Mouse (Mus musculus) left cerebral cortex, postnatal 25 days (tissue): ENCODE measurements at regions not wholly inside any gene's neighbourhood (a gene's known extent, or its start where the extent isn't known, plus 50 kb on each side); places are given as distances from the start of the nearest gene placed in this dataset.

ENCODE experiments used
- DNase-seq, 2 experiments: peaks; one replicate each; pipeline ENCODE4 v3.0.0; 2022; ENCODE audit warnings: low spot score in 2 of 2, mixed read lengths in 1 of 2
- intact Hi-C: fragments of 180-260 bp; cut with DNase I; formaldehyde crosslinking; loops from one replicate; pipeline ENCODE4 v1.15.1; 2025

GRCm38 (mm10) chr8:113916649-113917048 is 68.1 kb upstream of the Adamts18 start:
- intact Hi-C loops = no loop called here
- no peak for DNase-seq

DNA sequence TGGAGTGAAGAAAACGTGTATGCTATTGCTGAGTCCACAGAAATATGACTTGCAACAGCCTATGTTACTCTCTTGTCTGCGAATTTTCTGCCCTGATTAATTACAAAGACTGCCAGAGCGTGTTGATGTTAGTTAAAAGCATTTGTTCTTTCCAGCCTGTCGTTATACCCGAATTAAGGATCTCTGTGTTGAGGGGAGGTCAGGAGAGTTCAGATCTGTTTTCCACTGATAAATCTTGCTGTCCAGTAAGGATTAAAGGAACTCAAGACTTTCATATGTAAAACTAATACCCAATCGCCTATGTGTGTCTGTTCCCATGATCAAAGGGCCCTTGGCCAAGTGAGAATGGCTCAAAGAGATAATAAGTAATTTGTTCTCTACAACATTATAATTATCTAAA is 68.7 kb upstream of the Adamts18 start:
- no peak for DNase-seq
- intact Hi-C loops = no loop called here

DNA sequence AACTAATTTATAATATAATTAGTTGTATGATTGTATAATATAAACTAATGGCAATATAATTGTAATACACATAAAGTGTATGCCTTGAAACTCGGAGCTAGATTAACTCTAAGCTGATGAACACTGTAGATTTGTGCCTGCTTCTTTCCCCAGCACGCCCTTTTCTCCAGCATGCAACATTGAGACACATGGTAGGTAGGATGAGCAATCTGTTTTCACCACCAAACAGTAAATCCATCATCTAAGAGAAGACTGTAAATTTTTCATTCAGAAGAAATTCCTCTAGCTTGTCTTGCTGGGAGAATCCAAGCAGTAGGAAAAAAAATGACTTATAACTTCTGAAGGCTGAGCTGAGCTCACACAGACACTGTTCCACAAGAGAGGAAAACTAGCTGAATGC is 71.8 kb upstream of the Adamts18 start:
- peak; percentile 5 to 65 for DNase-seq
- intact Hi-C loops = no loop called here

- DNase-seq = peak; percentile 14 to 47
- intact Hi-C loops = no loop called here
These were observed 74.8 kb upstream of the Adamts18 start for GRCm38 (mm10) chr8:113923381-113923780.

DNA sequence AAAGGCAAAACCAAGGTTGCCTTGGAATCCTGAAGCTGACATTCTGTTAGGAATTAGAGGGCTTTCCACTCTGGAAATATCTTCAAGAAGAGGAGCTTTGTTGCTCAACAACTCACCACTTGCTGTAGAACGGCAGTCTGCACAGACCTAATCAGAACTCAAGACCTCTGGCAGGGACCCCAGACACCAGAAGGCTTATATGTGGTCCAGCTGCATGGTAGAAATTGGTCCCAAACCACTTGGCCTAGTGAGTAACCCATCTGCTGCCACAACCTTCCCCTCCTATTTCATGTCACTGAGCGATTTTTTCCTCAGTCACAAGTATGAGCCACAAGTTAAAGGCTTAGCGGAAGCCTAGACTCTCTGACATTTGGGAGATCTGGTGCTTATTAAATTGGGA is 105.2 kb upstream of the Adamts18 start:
- intact Hi-C loops = no loop called here
- DNase-seq = no peak

DNA sequence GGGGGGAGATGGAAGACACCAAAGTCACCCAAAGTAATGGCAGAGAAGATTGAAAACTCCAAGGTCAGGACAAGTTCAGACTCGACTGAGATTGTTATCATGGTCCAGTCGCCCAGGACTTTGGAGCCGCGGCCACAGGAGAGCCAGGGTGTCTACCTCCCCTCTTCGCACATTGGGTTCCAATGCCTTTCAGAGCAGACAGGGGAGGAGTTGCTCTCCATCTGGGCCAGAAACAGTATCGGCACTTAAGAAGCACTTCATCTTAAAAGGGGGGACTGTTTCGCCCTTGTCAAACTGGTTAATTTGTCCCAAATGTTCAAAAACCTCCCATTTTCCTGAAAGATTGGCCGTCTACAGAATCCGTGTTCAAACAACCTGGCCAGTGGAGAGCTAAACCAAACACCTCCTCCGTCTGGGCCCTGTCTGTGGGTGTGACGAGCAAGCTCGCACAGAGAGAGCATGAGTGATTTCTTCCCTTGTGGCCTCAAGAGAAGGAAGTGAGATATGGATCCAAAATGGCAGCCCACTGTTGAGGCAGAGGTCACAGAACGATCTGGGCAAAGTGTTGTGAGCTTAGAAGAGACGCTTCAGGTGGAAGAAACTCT is 108.0 kb upstream of the Adamts18 start:
- no peak for DNase-seq
- intact Hi-C loops = no loop called here

GRCm38 (mm10) chr8:113957821-113958220 is 109.3 kb upstream of the Adamts18 start:
- intact Hi-C loops = no loop called here
- no peak for DNase-seq

DNA sequence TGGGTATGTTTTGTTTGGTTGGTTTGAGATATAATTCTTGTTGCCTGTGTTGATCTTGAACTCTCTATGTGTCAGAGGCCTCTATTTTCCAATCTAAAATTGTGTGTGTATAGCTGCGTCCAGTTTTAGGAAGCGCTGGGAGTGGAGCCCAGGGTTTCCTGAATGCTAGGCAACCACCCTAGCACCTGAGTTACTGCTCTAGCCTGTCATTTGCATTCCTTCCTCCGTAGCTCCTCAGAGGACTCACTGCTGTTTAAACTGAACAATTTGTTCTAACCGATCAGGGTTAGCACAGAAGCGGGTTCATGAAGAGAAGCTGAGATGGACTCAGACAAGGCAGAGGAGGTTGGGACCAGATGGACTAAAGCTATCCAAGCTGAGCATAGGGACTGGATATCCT is 127.3 kb upstream of the Adamts18 start:
- DNase-seq = no peak
- intact Hi-C loops = no loop called here

- no peak for DNase-seq
- intact Hi-C loops = no loop called here
These were observed 128.1 kb upstream of the Adamts18 start for GRCm38 (mm10) chr8:113976626-113977025.

DNA sequence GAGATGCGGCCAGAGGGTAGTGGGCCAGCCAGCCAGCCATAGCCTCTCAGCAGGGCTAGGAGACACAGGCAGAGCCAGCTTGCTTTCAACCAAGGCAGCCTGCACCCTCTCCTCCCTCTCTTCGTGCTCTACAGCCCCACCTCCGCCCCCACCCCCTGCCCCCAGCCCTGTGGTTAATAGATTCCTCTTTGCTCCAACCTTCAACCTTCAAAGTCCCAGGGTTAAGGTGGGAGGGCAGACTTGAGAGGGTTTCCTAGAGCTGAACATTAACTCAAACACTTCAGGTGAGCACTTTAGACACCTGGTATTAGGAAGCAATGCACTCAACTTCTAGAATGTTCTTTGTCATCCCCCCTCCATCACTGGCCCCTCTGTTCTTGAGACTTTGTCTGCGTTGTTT is 128.5 kb upstream of the Adamts18 start:
- DNase-seq = no peak
- intact Hi-C loops = no loop called here

GRCm38 (mm10) chr8:113978946-113979345 is 130.4 kb upstream of the Adamts18 start:
- no peak for DNase-seq
- intact Hi-C loops = no loop called here

DNA sequence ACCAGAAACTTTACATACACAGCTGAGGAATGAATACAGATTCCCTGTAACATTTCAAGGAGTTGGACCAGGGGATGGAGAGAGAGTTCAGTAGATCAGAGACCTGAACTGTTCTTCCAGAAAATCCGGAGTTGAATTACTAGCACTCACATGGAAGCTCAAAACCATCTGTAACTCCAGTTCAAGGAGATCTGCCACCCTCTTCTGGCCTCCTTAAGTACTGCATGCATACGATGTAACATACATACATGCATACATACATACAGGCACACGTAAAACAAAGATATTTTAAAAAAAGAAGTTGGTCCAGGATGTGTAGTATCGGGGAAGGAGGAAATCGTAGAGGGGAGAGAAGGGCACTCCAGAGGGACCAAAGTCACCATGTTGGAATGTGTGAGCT is 131.3 kb upstream of the Adamts18 start:
- intact Hi-C loops = loop anchor here (10.0 kb wide), 1 partner anchor 205 kb away; no protein-coding TSS in a partner anchor
- DNase-seq = no peak

GRCm38 (mm10) chr8:113981339-113981738 is 132.8 kb upstream of the Adamts18 start:
- no peak for DNase-seq
- intact Hi-C loops = loop anchor here (10.0 kb wide), 1 partner anchor 207 kb away; no protein-coding TSS in a partner anchor

GRCm38 (mm10) chr8:113984845-113985244 is 136.3 kb upstream of the Adamts18 start:
- DNase-seq = peak; percentile 45 to 58
- intact Hi-C loops = loop anchor here (1.0 to 10.0 kb wide), 4 partner anchors 77 to 321 kb away; no protein-coding TSS in a partner anchor

DNA sequence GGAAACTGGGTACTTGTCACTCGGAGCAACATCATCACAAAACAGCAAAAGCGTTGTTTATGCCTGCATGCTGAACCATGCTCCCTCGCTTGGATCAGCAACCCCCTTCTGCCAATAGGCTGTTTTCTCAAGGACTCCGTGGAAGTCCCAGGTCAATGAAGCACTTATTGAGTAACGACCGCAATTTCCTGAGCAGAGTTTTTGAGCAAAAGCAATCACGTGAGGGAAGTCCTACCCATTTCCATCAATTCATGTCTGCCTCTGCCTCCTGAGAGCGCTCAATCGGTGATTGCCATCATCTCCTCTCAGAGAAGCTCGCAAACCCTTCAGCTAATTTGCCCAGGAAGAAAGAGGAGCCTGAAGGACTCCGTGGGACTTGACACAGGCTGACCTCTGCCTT is 136.9 kb upstream of the Adamts18 start:
- DNase-seq = no peak
- intact Hi-C loops = loop anchor here (1.0 to 10.0 kb wide), 4 partner anchors 77 to 321 kb away; no protein-coding TSS in a partner anchor

- intact Hi-C loops = loop anchor here (1.0 to 10.0 kb wide), 4 partner anchors 76 to 322 kb away; no protein-coding TSS in a partner anchor
- no peak for DNase-seq
These were observed 137.4 kb upstream of the Adamts18 start for GRCm38 (mm10) chr8:113985948-113986347.

DNA sequence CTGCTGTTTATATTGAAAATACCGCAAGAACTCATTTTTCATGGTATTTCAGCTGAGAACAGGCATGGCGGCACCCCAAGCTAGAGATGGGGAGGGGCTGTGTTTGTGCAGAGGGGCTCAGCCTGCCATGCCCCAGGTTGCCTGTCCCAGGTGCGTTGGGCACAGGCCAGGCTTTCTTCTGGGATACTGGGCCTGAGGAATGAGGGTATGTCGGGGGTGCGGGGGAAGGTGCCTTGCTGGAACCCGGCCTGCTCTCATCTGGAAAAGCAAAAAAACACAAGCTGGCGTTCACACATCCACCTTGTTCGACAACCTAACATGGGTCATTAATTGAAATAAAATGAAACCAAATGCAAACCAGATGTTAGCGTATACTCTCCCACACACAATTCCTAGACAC is 142.2 kb upstream of the Adamts18 start:
- intact Hi-C loops = no loop called here
- DNase-seq = no peak

DNA sequence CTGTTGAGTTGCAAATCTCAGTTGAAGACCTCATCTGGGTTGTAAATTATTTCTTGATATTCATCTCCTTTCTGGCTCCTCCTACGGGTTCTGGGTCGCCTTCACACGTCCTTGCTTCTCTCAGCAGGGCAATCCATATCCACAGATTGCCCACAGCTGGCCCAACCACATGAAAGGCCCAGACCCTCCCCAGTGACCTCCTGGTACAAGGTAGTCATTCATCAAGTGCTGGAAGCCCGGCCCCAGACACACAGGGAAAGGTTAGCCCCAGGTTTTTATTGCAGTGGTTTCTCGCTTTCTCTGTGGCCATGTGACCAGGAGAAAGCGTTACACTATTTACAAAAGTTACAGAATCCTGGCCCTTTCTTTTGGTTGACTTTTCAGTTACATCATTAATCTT is 134.5 kb upstream of the Nudt7 start:
- intact Hi-C loops = no loop called here
- no peak for DNase-seq

DNA sequence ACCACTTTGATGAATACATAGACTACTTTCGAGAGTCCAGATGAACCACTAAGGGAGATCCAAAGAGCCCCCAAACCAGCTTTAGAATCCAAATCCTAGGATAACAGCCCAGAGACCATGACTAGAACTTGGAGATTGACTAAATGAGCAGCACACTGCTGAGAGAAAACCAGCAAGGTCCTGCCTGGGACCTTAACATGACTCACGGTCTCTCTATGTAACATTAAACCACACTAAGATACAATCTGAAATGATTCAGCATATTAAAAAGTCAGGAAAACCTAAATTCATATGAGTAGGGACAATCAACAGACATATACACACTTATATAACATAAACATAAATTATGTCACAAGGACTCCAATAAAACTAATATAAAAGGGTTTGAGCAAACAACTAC is 131.7 kb upstream of the Nudt7 start:
- intact Hi-C loops = no loop called here
- DNase-seq = no peak

DNA sequence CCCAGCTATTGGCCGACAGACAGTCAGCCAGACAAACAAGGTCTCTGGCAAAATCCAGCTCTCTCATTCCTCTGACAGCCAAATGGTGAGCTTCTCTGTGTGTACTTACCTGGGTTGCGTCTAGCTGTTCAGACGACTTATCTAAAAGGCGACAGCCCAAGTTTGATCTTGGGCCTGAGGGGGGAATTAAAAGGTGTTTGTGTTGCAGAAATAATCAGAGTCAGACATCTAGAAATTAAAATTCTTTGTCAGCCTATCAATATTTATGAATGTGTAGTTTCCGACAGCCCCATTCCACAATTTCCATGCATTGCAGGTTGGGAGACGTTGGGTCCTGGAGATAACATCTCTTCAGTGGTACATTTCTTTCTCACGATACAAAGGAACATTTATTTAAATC is 128.9 kb upstream of the Nudt7 start:
- intact Hi-C loops = no loop called here
- DNase-seq = no peak

DNA sequence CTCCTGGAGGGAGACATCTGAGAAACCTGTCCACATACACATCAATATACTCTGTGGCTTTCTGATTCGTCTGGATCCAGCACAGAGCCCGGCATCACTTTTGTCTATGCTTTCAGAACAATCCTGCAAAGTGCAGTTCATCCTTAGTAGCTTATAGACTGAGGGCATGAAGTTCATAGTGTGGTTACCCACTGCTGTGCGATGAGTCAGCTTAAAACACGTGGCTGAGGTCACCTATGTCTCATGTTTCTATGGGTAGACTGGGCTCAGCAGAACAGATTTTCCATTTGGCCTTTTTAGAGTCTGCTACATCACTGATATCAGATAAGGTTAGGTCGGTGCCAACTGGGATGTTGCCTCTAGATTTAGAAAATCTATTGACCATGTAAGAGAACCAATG is 126.8 kb upstream of the Nudt7 start:
- DNase-seq = no peak

GRCm38 (mm10) chr8:114007103-114007502 is 126.3 kb upstream of the Nudt7 start:
- intact Hi-C loops = loop anchor here (5.0 kb wide), 1 partner anchor 55 kb away; no protein-coding TSS in a partner anchor
- DNase-seq = peak; percentile 33 to 88

More for the DNA sequence above, 126.8 kb upstream of the Nudt7 start:
- intact Hi-C loops = loop anchor here (5.0 kb wide), 1 partner anchor 56 kb away; no protein-coding TSS in a partner anchor
